Mouse (Mus musculus): ENCODE measurements around the gene Ctsz.

Ctsz gene

DNA sequence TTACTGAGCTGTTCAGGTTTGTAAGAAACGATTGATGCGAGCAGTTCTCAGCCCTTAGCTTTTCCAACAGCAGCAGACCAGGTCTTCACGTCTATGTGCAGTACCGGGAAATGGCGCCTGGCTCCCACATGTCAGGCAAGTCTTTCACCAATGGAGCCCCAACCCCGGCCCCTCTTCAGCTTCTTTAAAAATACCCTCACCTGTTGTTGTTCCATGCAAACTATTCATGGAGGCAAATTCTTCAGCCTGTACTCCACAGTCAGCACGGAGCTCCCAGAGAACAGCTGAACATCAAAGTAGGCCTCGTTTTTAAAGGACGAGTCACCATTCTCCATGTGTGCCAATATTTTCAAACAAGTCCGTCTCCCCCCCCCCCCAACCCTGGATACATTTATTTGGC lies 42.2 kb downstream of the Ctsz start:
- DNase-seq (ENCODE audit: low read depth, low spot score): no peak

DNA sequence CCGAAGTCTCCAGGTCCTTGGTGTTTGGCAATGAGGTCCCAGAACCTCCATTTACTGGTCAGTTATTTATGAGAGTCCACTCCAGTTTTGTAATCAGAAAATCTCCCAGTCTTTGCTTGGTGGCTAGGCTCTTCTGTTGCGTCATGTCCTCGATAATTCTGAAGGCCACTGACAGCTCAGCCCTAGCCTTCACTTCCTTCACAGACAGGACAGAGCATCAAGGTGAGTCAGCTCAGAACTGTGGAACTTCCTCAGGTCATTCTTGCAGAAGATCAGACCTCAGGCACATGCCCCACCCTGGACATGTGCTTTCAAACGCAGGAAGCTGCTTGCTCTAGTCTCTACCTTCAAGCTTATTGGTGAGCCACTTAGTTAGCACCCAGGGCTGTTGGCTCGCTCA lies 45.5 kb downstream of the Ctsz start:
- peak; percentile 14 for DNase-seq (ENCODE audit: low read depth, low spot score)

DNA sequence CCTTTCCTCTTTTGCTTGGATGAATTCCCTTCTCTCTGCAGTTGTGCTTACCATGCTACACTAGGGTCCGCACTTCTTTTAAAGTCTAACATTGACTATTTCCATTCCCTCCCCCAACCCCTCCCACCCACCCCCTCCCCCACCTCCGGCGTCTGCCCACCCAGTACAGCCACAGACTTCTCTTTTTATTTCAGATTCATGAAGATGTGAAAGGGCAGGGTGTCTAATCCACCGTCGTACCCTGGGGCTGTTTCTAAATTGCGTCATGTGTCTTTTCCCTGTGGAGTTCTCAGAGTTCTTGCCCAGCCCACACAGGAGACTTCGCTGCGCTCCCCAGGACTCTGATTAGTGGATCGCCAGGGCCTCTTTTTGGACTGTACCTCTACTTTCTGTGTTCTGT lies 46.3 kb downstream of the Ctsz start:
- DNase-seq (ENCODE audit: low read depth, low spot score): no peak

DNA sequence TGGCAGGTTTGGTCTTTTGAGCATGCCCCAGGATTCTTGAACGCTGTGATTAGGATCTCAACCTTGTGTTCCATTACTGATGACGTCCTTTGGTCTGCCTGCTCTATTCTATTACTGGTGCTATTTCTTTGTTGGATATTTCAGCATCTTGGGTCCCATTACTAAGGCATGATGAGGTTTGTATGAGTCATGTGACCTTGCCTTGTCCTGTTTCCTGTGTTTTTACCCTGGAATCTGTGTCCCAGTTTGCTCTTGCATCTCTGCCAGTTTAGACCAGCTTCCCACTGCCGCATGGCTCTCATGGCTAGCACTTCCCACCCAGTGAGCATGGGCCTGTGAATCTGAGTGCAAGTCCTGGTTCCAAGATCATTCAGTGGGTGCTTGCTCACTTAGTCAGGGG lies 46.9 kb downstream of the Ctsz start:
- DNase-seq (ENCODE audit: low read depth, low spot score): no peak

DNA sequence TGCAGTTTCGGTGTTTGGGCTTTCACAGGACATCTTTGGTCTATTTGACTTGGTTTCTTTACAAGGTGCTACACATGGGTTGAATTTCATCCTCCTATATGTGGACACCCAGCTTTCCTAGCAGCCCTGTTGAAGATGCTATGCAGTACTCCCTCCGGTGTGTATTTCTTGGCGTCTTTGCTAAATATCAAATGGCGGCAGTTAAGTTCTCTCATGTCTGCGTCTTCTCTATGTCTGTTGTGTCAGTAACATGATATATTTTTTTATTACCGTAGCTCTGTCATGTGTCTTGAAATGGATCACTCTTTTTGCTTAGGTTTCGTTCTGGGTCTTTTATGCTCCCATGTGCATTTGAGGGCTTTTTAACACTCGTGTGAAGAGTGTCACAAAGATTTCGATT lies 57.8 kb downstream of the Ctsz start:
- DNase-seq (ENCODE audit: low read depth, low spot score): no peak
